Mouse (Mus musculus): ENCODE measurements around the gene Gh. TPM values are rescaled to one million over a fixed set of nuclear protein-coding genes. Genes with fewer than 3 reads are reported as not detected.
"Not testable (repeated sequence)": the region's sequence is repeated elsewhere in the genome, so short reads cannot be mapped to it uniquely, and the experiment has no call there.

Gh gene
- total RNA-seq (2022): not detected

DNA sequence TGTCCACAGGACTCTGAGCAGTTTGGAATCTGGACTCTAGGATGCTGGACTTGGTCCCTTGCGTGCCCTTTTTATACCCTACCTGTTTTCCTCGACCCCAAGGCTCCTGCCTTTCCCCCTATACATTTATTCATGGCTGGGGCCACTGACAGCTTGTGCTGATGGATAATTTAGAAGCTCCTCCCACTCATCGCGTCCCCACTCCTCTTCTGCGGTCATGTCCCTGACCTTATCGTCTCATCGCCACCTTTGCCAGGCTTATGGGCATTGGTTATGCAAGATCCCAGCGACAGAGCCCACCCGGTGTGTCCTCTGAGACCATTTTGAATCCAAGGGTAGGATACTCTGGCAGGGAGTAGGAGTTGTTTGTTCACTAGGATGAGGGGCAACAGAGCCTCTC is at the start of gene Gh:
TSS of gene Gh (minus strand) at position 101 of the 400 bp plus-strand sequence.
- no peak for DNase-seq (ENCODE audit: low spot score)

DNA sequence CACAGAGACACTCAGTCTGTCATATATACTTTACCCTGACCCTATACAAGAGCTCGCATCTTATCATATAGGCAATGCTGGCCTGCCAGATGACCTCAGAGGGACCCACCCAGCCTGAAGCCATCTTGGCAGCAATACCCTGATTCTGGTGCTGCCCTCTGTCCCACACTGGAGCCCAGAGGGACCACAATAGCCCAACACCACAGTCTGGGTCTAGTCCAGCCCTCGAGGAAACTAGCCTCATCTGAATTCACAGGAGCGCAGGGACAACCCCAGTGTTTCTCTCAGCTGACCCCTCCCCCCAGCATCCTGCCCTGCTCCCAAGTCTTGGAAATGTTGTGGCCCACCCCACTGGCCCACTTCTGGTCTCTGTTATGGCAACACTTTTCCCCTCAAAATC is 49.6 kb upstream of the Gh start:
- no peak for DNase-seq (ENCODE audit: low spot score)

DNA sequence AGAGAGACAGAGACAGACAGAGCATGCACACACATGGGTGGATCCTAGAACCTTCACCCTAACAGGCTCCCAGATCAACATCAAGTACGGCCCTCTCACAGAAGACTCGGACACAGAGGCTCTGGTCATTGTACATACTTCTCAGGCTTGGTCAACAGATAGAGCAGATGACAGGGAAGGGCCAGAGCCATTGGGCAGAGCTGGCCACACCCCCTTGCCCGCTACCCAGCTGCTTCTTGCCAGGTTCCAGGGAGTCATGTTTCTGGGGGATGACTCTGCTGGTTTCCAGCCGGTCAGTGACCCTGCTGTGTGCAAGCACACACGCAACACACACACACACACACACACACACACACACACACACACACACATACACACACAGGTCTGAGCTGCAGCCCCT is 49.2 kb upstream of the Gh start:
- DNase-seq (ENCODE audit: low spot score): no peak

DNA sequence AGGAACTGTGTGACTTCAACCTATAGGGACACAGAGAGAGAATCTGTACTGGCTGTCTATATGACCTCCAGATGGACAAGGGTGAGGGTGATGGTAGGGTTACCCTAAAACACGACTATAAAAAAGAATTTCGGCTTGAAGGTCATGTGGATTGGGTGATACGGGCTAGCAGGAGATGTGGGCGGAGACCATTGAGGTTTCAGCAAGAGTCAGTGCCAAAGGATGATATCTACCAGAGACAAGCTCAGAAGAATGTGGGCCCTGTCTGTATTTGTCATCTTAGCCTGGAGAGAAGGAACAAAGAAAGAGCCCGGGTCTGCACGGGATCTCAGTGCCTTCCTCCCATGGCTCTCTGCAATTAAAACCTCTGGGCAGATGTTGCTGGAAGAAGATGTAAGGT is 48.1 kb upstream of the Gh start:
- DNase-seq (ENCODE audit: low spot score): no peak

DNA sequence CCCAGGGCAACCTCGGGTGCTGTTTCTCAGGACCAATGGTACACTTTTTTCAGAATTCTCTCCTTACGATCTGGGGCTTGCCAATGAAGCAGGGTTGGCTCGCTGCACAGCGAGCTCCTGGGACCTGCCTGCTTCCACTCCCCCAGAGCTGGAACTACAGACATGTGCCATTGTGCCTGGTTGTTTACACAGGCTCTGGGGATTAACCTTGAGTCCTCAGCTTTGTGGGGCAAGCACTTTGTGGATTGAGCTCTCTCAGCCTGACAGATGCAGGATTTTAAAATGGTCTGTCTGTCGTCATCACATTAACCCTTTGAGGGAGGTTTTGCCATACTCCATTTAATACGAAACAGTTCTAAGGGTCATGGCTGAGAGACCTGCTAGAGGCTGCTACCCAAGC is 43.2 kb upstream of the Gh start:
- no peak for DNase-seq (ENCODE audit: low spot score)

DNA sequence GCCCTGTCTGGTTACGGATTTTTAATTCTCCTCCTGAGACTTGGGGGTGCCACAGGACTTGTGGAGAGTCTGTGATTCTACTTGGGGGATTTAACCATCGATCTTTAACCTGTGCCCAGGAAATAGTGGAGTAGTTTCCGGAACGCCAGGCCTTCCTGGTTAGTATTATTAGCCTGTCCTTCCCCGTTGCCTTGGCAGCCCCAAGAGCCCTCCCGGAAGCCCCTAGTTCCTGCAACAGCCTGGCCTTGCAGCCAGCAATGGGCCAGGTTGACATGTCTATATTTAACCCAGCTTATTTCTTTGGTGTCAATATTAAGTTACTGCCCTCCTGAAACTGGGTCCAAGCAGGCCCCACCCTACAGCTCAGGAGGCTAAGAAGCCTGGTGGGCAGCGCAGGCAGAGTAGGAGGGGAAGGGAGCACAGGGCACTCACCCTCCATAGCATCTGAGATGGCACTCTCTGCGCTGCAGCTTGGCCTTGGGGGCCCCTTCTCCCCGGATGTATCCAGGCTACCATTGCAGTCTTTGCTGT is 39.4 kb upstream of the Gh start:
- DNase-seq (ENCODE audit: low spot score): no peak

DNA sequence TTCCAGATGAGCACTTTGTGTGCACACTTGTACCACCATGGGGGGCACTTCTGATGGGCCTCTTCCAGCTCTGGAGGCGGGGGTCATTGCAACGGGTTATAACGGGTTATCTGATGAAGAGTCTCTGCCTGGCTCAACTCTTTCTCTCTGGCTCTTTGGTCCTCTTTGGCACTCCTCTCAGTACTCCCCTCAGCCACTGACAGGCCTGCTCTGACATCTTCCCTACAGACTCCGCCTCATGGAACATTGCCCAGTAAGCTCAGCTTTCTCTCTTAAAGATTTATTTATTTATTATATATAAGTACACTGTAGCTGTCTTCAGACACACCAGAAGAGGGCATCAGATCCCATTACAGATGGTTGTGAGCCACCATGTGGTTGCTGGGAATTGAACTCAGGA is 37.7 kb upstream of the Gh start:
- not testable (repeated sequence) for DNase-seq (ENCODE audit: low spot score)

DNA sequence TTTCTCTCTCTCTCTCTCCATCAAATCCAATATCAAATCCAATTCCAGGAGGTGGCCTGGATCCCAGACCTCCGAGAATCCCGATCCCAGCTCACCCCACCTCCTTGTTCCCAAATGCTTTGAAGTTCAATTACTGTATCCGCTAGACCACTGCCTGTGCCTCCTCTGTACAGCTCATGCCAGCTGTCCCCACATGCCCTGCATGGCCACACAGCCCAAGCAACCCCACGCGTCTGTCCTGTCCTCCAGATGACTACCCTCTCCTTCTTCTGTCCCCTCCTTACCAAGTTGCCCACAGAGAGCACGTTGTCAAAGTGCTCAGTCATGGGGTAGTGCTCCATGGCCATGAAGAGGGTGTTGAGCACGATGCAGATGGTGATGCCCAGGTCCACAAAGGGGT is 37.2 kb upstream of the Gh start:
- DNase-seq (ENCODE audit: low spot score): no peak

DNA sequence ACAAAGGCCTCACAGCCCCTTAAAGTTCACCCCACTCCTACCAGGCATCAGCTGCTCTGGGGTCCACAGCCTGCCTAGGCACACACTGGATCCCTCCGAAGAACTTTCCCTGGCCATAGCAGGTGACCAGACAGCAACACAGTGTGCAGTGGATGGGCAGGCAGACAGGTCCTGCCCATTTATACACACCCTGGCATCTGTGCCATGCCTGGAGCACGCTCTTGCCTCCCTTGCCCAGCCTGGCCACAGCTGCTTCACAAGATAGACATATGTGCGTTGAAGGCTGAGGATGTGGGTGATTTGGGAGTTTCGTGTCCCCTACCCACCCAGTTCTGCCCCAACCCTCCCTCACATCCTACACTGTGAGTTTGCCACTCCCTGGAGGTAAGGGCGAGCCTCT is 36.4 kb upstream of the Gh start:
- no peak for DNase-seq (ENCODE audit: low spot score)

DNA sequence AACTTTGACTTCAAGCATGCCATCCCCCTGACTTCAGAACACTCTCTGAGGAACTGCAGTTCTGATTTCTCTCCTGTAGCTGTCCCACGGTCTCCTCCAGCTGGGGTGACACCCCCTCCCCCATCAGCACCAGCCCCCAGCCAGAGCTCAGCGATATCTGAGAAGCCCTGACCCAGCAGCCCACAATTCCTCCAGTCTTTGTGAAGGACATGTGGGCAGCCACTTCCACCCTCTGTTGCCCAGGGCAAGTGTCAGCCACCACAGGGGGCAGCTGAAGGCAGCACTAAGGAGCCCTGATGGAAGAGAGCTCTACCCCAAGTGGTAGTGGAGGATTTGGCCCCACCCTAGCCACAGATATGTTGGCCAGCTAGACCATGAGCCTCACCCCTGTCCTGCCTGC is 32.4 kb upstream of the Gh start:
- DNase-seq (ENCODE audit: low spot score): no peak

DNA sequence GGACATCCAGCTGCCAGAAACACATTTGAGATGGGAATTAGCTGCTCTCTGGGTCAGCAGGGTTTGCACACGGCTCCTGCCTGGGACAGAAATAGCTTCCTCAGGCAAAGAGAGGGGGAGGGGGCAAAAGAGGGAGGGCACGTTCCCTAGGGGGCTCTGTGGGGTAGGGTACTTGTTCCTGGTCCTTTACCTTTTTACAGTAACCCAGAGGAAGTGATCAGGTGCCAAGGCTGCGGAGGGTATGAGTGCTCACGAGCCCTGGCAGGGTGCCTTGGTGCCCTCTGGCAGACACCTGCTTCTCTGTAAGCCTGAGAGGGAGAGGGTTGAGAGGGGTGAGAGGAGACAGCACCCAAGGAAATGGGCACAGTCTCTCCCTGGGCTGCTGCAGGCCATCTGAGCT is 30.8 kb upstream of the Gh start:
- no peak for DNase-seq (ENCODE audit: low spot score)

DNA sequence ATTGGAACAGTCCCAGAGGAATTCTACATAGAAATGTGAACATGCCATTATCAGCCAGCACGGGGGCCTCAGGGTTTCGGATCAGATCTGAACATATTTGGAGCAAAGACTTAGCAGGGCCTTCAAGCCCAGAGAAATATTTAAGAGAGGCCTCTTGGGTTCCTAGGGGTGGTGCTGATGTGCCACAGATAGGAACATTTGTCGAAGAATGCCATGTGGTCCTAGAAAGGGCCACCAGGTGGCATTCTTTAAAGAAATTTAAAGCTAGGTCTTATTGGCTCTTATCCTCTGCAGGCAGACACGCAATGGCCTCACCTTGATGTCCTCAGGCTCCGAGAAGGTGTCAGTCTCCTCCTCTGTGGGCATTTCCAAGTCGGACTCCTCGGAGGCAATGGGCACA is 28.0 kb upstream of the Gh start:
- DNase-seq (ENCODE audit: low spot score): no peak

DNA sequence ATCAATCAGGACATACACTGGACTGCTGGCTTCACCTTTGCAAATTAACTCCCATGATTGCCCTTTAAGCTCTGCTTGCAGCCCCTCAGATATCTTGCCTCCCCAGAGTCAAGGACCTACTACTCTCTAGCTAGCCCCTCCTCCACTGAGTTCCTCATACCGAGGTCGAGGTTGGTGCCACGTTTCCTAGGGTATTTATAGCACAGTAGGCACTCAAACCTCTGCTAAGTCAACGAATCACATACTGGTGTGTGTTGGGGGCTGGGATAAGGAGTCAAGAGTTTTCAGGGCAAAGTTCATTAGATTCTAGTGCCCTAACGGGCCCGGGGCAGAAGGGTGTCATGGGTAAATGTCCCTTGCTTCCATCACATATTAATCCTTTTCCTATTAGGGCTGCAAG is 27.5 kb upstream of the Gh start:
- DNase-seq (ENCODE audit: low spot score): no peak

DNA sequence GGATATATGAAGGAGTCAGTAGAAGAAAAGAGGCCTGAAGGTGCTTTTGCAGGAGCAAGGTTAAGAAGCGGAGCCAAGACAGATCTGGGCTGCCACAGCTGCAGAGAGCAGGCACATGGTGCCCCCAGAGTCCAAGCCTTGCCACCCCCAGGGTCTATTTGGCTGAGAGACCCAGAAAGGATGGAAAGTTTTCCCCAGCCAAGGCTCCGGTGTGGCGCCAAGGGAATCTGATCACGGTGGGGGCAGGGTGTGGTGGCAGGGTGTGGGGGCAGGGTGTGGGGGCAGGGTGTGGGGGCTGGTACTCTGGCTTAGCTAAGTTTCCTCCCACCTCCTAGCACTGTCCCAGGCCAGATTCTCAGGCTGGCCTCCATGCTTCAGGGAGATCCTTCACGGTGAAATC is 26.9 kb upstream of the Gh start:
- no peak for DNase-seq (ENCODE audit: low spot score)

DNA sequence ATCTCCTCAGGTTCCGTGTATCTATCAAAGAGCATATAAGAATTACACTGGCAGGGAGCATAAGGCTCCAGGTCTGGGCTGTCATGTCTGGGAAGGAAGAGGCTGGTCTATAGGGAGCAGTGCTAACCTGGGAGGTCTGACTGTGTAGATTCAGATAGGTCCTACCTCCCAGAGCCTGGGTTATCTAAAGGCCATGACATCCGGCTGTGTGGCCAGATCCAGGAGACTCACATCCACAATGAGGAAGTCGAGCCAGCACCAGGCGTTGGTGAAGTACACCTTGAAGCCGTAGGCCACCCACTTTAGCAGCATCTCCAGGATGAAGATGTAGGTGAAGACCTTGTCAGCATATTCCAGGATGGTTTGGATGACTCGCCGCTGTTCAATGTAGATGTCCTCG is 24.8 kb upstream of the Gh start:
- DNase-seq (ENCODE audit: low spot score): no peak

DNA sequence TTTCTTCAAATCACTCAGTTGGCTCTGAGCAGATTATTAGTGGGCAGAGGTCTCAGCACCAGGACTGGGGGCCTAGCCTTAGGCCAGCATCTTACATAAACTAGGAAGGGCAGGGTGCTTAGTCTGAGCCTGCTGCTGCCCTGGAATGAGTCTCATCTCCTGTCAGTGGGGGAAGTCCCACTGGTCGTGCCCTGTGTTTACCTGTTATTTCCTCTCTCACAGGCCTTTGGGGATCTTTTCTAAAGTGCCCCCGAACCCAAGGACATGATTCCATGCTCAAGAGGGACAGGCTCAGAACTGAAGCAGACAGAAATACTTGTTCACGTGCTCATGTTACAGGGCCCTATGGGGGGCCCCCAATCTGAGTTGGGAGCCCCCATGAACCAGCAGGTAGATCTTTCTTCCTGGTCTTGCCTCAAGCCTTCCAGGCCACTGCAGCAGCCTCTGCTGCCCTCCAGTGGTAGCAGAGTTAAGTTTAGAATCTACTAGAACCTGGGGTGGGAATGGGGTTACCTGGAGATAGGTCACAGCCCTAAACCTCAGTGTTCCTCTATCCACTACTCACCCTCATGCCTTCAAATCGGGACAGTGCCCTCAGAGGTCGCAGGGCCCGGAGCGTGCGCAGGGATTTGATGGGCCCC is 24.0 kb upstream of the Gh start:
- peak; percentile 42 for DNase-seq (ENCODE audit: low spot score)

DNA sequence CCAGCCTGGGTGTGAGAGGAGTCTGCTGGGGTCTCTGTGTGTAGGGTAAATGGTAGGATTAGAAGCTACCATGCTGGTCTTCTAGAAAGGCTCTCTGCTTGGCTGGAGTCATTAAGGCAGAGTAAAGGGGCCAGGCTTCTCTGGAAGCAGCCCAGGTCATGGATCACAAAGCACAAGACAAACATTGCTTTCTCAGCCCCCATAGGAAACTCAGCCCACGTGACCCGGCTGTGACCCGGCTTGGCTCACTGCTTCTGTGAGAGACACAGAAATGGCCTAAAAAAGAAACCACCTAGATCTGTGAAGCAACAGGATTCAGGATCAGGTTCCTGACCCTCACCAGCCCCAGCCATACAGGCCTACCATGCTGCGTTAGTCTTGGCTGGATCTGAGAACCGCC is 23.2 kb upstream of the Gh start:
- no peak for DNase-seq (ENCODE audit: low spot score)

DNA sequence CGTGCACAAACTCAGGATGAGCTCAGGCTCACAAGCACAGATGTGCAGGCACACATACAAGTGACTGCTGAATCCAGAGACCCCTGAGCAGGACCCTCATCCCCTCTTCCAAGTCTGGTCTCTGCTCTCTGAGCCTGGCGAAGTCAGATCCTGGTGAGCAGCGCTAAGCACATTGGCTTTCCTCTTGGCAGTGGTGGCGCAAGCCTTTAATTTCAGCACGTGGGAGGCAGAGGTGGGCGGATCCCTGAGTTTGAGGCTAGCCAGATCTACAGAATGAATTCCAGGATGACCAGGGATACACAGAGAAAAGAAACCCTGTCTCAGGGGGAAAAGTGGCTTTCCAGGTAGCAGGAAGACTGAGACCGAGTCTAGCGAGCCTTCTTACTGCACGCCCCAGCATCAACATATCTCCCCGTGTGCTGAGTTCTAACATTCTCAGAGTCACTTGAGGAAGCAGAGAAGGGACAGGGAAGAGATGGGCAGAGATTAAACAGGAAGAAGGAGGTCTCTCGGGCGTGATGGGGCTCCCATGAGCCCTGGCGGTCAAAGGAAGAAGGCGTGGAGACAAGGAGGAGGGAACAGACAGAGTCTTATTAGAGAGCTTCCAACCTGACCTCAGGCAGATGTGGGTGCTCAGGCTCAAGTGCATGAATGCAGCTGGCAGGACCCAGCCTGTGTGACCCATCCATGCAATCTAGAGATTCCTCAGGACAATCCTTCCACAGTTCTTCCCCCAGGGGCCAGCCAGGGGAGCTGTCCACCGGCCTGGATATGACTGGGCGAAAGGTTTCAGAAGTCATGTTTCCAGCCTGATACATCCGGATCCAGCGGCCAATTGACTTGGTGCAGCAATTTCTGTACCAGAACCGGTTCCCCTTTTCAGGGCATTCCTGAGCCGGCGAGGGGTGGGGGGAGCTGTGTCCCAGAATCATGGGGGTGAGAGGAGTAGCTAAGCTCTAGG is 17.0 kb upstream of the Gh start:
- peak; percentile 38 for DNase-seq (ENCODE audit: low spot score)

DNA sequence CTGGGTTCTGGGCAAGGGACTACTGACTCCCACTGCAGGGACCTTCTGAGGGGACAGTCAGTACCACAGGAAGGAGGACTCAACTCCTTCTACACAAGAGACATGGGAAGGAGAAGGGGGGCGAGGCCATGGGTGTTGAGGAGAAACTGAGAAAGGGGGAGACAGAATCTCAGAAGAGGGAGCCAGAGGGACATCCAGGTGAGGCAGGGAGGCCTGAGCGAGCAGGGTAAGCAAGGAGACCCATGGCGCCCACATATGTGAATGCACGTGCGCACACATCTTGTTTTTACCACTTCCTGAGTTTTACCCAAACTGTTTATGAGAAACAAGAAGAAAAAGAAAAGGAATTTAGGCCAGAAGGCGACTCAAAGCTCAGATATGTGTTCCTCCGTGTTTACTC is 16.1 kb upstream of the Gh start:
- no peak for DNase-seq (ENCODE audit: low spot score)

DNA sequence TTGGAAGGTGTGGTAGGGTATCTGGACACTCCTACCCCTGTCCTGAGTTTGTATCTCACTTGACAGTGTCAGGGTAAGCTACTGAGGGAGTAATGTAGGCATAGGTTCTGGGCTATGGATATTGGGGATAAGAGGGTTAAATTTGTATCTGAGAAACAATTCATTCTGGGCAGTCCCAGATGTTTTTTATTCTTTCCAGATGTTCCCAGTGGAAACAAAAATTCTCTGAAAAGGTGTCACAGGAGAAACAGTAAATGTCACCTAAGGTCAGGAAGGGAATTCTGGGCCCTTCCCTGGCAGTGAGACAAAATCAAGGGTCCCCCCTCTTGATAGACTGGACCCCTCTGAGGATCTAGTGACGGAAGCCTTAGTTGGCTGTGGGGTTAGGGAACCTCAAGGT is 14.8 kb upstream of the Gh start:
- no peak for DNase-seq (ENCODE audit: low spot score)

DNA sequence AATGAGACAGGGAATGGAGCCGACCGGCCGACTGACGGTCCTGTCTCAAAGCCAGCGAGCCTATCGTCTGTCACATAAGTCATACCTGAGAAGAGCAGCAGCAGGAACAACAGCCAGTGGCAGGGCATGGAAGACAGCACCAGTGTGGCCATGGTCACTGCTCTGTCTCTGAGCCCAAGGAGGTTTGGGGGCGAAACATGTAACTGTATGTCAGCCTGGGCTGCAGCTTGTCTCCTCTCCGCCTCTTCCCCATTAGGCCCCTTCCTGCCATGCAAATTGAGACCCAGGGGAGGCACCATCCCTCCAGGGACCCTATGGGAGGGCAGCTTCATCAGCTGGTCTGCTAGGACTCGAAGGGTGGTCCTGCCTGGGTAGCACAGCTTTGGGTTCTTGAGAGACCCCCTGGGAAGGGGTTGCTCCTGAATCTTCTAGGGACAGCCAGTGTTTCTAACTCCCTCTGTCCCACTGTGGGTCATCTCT is 12.7 kb upstream of the Gh start, which contains the start of gene Cd79b:
TSS of gene Cd79b (minus strand) at position 430 of the 480 bp plus-strand sequence.
- no peak for DNase-seq (ENCODE audit: low spot score)

DNA sequence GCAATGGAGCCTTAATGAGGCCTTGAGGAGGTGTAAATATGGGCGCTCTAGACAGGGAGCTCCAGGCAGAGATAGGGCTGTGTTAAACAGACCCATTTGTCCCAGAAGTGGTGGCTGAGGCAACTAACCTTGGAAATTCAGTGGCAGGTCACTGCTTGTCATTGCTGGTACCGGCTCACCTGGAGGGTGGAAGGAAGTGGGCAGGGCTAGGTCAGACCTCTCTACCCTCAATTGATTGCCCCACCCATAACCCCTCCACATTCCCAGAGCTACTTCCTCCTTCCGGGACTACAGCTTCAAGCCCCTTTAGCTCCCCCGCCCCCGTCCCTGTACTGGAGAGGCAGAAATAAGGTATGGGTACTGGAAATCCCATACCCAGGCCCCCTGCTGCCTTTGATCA is 11.9 kb upstream of the Gh start:
- no peak for DNase-seq (ENCODE audit: low spot score)

DNA sequence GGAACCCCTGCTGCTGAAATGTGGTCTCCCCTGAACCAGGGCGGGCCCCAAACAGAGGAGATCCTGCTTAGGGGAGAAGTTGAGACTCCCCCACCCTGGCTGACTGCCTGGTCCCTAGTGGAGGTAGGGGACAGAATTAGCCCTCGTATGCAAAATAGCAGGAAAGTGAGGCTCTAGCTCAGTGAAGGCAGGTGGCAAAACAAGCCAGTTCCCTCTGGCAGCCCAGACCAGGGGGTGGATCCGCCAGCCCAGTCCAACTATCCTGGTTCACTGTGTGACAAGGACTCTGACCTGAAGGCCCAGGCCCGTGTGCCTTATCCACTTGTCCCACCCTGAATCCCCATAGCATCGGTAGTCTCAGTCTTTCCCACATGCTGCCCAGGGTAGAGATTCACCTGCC is 8.5 kb upstream of the Gh start:
- DNase-seq (ENCODE audit: low spot score): no peak
